Mouse (Mus musculus) frontal cortex, postnatal 14 days (tissue): Measurements from ENCODE around the gene Mok.
A peak's percentile ranks its signal among the peaks of the same experiment; 100 is the strongest.
"Not testable (repeated sequence)": the region's sequence is repeated elsewhere in the genome, so short reads cannot be mapped to it uniquely, and the experiment has no call there.

Experiments
- DNase-seq, 2 experiments: peaks; one replicate each; pipeline ENCODE4 v3.0.0; 2022; ENCODE audit warnings: low spot score in 2 of 2

Gene Mok

GRCm38 (mm10) chr12:110840348-110841198 is at the start of gene Mok:
Mok (minus strand) TSS chr12:110840939.
- peak; percentile 93 to 98 for DNase-seq

GRCm38 (mm10) chr12:110889036-110890020 is 48.6 kb upstream of the Mok start, which contains the start of the genes Cinp and Tecpr2:
Cinp (minus strand) TSS chr12:110889145.
Tecpr2 (plus strand) TSS chr12:110889264.
- DNase-seq: peak; percentile 94 to 95

GRCm38 (mm10) chr12:110888606-110889005 is 47.9 kb upstream of the Mok start:
- no peak for DNase-seq

DNA sequence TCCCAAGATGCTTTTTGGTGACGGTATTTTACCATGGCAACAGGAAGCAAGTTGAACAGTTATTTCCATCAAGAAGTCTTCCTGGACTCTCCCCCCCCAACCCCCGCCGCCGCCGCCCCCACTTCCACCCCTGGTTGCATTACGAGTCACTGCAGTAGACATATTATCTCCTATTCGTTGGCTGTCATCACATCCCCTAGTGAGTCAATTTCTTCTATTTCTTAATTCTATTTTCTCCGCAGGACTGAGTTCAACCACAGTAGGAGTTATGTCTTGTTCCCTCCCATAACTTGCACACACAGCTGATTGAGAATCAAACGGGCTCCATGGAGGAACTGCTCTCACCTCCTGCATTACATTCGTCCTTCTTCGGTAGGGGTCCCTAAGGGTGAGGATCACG is 47.4 kb upstream of the Mok start:
- DNase-seq: no peak

DNA sequence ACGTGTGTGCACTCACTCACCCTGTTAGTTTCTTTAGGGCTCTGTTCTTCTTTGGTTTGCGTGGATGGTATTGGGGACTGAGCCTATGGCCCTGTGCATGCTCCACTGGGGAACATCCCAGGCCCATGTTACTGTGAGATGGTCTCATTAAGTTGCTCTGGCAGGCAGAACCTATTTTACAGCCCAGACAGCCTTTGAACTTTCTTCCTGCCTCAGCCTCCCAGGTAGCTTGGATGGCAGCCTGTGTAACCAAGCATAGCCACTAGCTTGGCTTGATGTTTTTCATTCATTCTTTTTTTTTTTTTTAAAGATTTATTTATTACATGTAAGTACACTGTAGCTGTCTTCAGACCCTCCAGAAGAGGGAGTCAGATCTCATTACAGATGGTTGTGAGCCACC is 44.5 kb upstream of the Mok start:
- no peak for DNase-seq

DNA sequence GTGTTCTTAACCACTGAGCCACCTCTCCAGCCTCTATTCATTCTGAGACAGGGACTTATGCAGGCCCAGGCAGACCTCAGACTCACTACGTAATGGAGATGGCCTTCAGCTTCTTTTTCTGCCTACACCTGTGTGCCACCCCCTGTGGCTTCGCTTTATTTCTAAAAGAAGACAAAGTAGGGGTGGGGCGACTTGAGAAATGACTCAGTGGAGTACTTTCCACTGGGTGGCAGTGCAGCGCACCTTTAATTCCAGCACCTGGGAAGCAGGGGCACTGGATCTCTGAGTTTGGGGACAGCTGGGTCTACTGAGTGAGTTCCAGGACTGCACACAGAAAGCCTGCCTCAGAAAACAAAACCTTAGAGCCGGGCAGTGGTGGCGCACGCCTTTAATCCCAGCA is 41.6 kb upstream of the Mok start:
- no peak for DNase-seq

GRCm38 (mm10) chr12:110875351-110875750 is 34.6 kb upstream of the Mok start:
- DNase-seq: no peak

GRCm38 (mm10) chr12:110871247-110871646 is 30.5 kb upstream of the Mok start:
- DNase-seq: no peak

GRCm38 (mm10) chr12:110870107-110870506 is 29.4 kb upstream of the Mok start:
- no peak for DNase-seq

- no peak for DNase-seq
These were observed 25.2 kb upstream of the Mok start for GRCm38 (mm10) chr12:110865989-110866388.

DNA sequence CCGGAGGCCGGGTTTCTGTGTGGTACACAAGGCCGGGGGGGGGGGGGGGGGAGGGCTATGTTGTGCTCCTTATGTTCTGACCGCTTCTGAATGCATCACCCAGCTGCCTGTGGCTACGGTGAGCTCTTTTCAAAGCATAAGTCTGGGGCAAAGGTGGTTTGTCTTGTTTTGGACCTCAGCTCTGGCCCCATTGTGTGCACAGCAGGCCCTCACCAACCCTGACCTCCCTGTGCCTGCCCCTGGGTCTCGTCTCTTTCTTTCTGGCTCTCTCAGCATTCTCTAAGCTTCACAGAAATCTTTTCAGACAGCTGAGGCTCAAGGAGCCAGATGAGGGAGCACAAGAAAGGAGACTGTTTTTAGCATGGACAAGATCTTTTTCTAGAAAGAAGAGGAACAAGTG is 24.8 kb upstream of the Mok start:
- no peak for DNase-seq

DNA sequence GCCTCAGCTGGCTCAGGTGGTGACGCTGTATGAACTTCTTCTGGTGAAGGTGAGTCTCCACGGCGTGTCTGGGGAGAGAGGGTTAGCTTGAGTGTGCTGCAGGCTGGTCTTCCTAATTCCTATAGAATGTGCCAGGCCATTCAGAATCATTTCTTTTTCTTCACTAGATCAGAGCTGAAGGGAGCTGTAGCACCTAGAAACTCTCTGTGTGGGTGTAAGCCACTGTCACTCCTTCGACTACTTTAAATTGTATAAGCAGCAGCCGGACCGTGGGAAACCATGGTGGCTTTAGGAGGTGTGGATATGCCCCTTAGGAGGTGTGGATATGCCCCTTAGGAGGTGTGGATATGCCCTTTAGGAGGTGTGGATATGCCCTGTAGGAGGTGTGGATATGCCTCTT is 23.3 kb upstream of the Mok start:
- DNase-seq: no peak

DNA sequence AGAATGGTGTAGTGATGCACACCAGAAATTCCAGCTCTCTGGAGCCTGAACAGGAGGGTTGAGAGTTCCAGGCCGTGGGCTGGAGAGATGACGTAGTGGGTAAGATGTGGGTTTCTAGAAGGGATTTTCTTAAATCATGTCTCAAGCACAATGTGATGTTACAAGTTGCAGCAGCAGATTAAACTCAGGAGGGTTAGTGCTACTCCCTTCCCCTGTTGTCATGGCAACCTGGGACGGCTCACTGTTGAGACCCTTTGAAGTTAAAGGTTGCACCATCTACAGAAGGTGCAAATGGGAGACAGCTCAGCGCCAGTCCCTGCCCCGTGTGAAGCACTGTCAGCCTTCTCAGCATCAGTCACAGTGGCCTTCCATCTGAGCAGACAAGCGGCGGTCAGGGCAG is 20.5 kb upstream of the Mok start:
- DNase-seq: no peak

DNA sequence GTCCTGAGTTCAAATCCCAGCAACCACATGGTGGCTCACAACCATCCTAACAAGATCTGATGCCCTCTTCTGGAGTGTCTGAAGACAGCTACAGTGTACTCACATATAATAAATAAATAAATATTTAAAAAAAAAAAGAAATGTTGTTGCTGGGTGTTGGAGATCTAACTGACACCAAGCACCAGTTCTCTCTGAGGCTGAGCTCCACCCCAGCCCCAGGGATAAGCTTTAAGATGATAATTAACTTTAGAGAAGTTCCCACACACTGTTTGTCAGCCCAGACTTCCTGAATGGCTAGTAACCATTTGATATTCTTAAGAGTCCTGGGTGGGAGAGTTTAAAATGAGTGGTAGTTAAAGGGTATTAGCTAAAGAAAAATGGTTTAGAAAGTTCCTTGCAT is 19.6 kb upstream of the Mok start:
- DNase-seq: no peak

- DNase-seq: not testable (repeated sequence)
These were observed 17.9 kb upstream of the Mok start for GRCm38 (mm10) chr12:110858681-110859080.

DNA sequence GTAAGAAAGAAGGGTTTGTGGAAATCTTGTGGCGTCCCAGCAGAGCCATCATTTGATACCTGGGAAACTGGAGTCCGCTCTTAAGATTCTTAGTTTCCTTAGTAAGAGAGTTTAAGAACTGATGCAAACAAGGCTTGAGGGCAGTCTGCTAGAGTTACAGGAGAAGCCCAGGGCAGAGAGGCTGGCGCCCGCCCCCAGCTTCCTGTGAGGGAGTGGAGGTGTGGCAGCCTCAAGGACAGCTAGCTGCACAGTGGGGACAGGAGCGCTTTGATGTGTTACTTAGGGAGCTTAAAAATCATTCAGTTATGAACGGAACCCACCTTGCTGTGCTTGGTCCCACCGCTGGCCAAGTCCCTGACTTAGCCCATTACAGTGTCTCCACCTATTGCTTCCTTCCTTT is 16.5 kb upstream of the Mok start:
- DNase-seq: no peak

DNA sequence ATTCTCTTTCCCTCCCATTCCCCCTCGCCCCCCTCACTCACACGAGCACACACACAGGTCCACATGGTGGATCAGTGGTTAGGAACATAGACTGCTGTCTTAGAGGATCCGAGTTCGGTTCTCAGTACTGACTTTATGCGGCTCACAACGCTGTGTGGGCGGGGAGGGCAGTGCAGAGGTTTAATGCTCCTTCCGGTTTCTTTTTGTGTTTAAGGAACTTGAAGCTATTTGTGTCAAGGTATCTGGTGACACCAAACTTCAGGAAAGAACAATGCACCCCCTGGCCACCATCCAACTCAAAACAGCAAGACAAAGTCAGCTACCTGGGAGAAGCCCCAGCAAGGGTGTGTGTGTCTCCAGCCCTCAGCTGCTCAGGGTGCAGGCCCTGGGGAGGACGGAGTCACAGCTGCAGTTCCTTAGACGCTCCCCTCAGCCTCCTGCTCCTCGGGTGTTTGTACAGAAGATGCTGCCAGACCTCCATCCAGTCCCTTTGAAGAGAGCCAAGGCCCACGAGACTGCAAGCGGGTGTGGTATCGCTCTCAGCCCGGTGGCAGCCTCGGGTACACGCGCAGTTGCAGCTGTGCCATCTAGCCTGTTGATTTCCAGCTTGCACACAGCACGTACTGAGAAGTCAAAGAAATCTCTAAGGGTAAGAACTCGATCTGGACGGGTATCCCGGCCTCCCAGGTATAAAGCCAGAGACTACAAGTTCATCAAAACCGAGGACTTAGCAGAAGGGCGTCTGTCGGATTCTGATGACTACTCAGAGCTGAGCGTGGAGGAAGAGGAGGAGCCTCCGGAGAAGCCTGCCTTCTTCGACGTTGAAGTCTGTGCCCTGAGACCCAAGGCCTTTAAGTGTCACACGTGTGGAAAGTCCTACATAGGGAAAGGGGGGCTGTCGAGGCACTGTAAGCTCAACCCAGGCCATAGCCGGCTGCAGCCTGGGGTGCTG is 14.3 kb upstream of the Mok start:
- DNase-seq: no peak

DNA sequence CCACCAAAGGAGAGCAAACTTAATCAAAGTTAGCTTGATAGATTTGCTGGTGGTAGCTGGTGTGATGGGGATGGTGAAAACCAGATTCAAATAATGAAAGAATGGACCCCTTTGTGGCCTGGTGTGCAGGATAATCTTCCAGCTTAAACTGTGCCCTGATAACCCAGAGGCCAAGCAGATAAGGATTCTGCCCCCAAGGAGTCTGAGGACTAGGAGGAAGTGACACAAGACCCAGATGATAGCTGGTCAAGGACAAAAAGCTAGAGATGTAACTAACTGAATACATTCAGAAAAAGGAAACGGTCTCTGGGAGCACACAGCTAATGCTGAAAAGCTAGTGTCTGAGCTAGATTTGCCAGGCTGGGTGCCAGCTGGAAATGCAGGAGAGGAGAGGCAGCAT is 11.2 kb upstream of the Mok start:
- DNase-seq: no peak

DNA sequence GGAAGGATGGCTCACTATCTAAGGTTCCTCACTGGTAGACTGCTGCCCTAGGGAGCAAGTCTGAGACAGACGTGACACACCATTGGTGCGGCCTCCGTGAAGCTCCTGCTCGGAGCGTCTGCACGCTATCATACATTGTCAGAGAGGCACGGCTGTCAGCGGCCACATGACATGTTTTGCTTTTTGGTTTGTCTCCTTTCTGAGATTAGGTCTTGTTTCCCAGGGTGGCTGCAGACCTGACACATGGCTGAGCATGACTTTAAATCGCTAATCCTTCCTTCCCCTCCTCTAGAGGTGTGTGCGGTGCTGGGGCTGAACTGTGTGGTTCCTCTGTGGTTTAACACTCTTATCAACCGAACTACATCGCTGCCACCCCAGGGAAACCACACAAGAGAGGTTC is 10.7 kb upstream of the Mok start:
- DNase-seq: no peak

- DNase-seq: no peak
These were observed 10.2 kb upstream of the Mok start for GRCm38 (mm10) chr12:110850929-110851256.
